Mouse (Mus musculus): Measurements from ENCODE around the gene Csta1. TPM values are rescaled to one million over a fixed set of nuclear protein-coding genes. Genes with fewer than 3 reads are reported as not detected.
"Not testable (repeated sequence)": the region's sequence is repeated elsewhere in the genome, so short reads cannot be mapped to it uniquely, and the experiment has no call there.

Gene Csta1
- polyA plus RNA-seq, 1 experiment from 2014 or later, result 0.19 TPM

GRCm38 (mm10) chr16:36102211-36102610, 28.8 kb downstream of the Csta1 start:
- Histone ChIP-seq H3K4me2 (ENCODE audit: low read depth, low read length) (no peak overlapping the region), H3K36me3 (ENCODE audit: control insufficient read depth, insufficient read depth, low read length) (no peaks in the 10 kb centered on the region), H3K27me3 (ENCODE audit: control insufficient read depth, insufficient read depth, low read length) (no peaks in the 10 kb centered on the region), H3K9me3 (ENCODE audit: control insufficient read depth, low read length) (no peaks in the 10 kb centered on the region), H3K4me1 (ENCODE audit: control insufficient read depth, insufficient read depth, low read length) (no peaks in the 10 kb centered on the region), H3K27ac (ENCODE audit: low read depth, low read length) (no peak overlapping the region), H3K4me3 (ENCODE audit: low read depth, low read length) (no peak overlapping the region), H3K9ac (replicated peaks; ENCODE audit: low read depth, low read length) (no peak overlapping the region)
- 90% methylated on average over 1 of the region's 1 CpGs for WGBS
- no peak for ATAC-seq (ENCODE audit: low read depth)

- H3K4me1 ChIP-seq (ENCODE audit: control insufficient read depth, insufficient read depth, low read length), result no peaks in the 10 kb centered on the region
- no peaks in the 10 kb centered on the region for H3K27me3 ChIP-seq (ENCODE audit: control insufficient read depth, insufficient read depth, low read length)
- 89% methylated on average over 1 of the region's 1 CpGs for WGBS
- no peak for ATAC-seq (ENCODE audit: low read depth)
- H3K4me2 ChIP-seq (ENCODE audit: low read depth, low read length), result no peak overlapping the region
- no peaks in the 10 kb centered on the region for H3K36me3 ChIP-seq (ENCODE audit: control insufficient read depth, insufficient read depth, low read length)
- H3K4me3 ChIP-seq (ENCODE audit: low read depth, low read length), result no peak overlapping the region
- no peak overlapping the region for H3K9ac ChIP-seq (replicated peaks; ENCODE audit: low read depth, low read length)
- H3K9me3 ChIP-seq (ENCODE audit: control insufficient read depth, low read length), result no peaks in the 10 kb centered on the region
- no peak overlapping the region for H3K27ac ChIP-seq (ENCODE audit: low read depth, low read length)
Measured at GRCm38 (mm10) chr16:36101526-36101925, 29.5 kb downstream of the Csta1 start.

- H3K9ac ChIP-seq (replicated peaks; ENCODE audit: low read depth, low read length); H3K36me3 ChIP-seq (ENCODE audit: control insufficient read depth, insufficient read depth, low read length); H3K27ac ChIP-seq (ENCODE audit: low read depth, low read length); H3K9me3 ChIP-seq (ENCODE audit: control insufficient read depth, low read length); ATAC-seq (ENCODE audit: low read depth); H3K4me1 ChIP-seq (ENCODE audit: control insufficient read depth, insufficient read depth, low read length); H3K27me3 ChIP-seq (ENCODE audit: control insufficient read depth, insufficient read depth, low read length); H3K4me3 ChIP-seq (ENCODE audit: low read depth, low read length); H3K4me2 ChIP-seq (ENCODE audit: low read depth, low read length): not testable (repeated sequence)
- WGBS, result 94% methylated on average over 12 of the region's 12 CpGs
Measured at GRCm38 (mm10) chr16:36097813-36098499, 33.1 kb downstream of the Csta1 start.

- no peak for ATAC-seq (ENCODE audit: low read depth)
- no peak overlapping the region for H3K4me2 ChIP-seq (ENCODE audit: low read depth, low read length)
- H3K4me1 ChIP-seq (ENCODE audit: control insufficient read depth, insufficient read depth, low read length), result no peaks in the 10 kb centered on the region
- H3K27me3 ChIP-seq (ENCODE audit: control insufficient read depth, insufficient read depth, low read length), result no peaks in the 10 kb centered on the region
- no peak overlapping the region for H3K4me3 ChIP-seq (ENCODE audit: low read depth, low read length)
- H3K9me3 ChIP-seq (ENCODE audit: control insufficient read depth, low read length), result no peaks in the 10 kb centered on the region
- H3K9ac ChIP-seq (replicated peaks; ENCODE audit: low read depth, low read length), result no peak overlapping the region
- 89% methylated on average over 3 of the region's 3 CpGs for WGBS
- no peak overlapping the region for H3K27ac ChIP-seq (ENCODE audit: low read depth, low read length)
- H3K36me3 ChIP-seq (ENCODE audit: control insufficient read depth, insufficient read depth, low read length), result peaks cover 7% of the 10 kb centered on the region; the same call in 1 of the 2 replicates
Measured at GRCm38 (mm10) chr16:36094079-36094478, 37.0 kb downstream of the Csta1 start.

GRCm38 (mm10) chr16:36090785-36091509, 40.1 kb downstream of the Csta1 start:
- 89% methylated on average over 11 of the region's 11 CpGs for WGBS
- Histone ChIP-seq H3K4me2 (ENCODE audit: low read depth, low read length) (no peak overlapping the region), H3K9ac (replicated peaks; ENCODE audit: low read depth, low read length) (no peak overlapping the region), H3K27me3 (ENCODE audit: control insufficient read depth, insufficient read depth, low read length) (no peaks in the 10 kb centered on the region), H3K27ac (ENCODE audit: low read depth, low read length) (no peak overlapping the region), H3K36me3 (ENCODE audit: control insufficient read depth, insufficient read depth, low read length) (peaks cover 7% of the 10 kb centered on the region; the same call in 1 of the 2 replicates), H3K4me3 (ENCODE audit: low read depth, low read length) (no peak overlapping the region), H3K4me1 (ENCODE audit: control insufficient read depth, insufficient read depth, low read length) (no peaks in the 10 kb centered on the region), H3K9me3 (ENCODE audit: control insufficient read depth, low read length) (no peaks in the 10 kb centered on the region)
- no peak for ATAC-seq (ENCODE audit: low read depth)

GRCm38 (mm10) chr16:36089850-36090616, 41.0 kb downstream of the Csta1 start:
- Histone ChIP-seq H3K4me2 (ENCODE audit: low read depth, low read length) (no peak overlapping the region), H3K36me3 (ENCODE audit: control insufficient read depth, insufficient read depth, low read length) (peaks cover 7% of the 10 kb centered on the region; the same call in 1 of the 2 replicates), H3K27me3 (ENCODE audit: control insufficient read depth, insufficient read depth, low read length) (no peaks in the 10 kb centered on the region), H3K9ac (replicated peaks; ENCODE audit: low read depth, low read length) (no peak overlapping the region), H3K4me1 (ENCODE audit: control insufficient read depth, insufficient read depth, low read length) (no peaks in the 10 kb centered on the region), H3K27ac (ENCODE audit: low read depth, low read length) (no peak overlapping the region), H3K4me3 (ENCODE audit: low read depth, low read length) (no peak overlapping the region), H3K9me3 (ENCODE audit: control insufficient read depth, low read length) (no peaks in the 10 kb centered on the region)
- no peak for ATAC-seq (ENCODE audit: low read depth)
- 79% methylated on average over 8 of the region's 8 CpGs for WGBS

- Histone ChIP-seq H3K9ac (replicated peaks; ENCODE audit: low read depth, low read length) (no peak overlapping the region), H3K4me3 (ENCODE audit: low read depth, low read length) (no peak overlapping the region), H3K36me3 (ENCODE audit: control insufficient read depth, insufficient read depth, low read length) (peaks cover 7% of the 10 kb centered on the region; the same call in 1 of the 2 replicates), H3K4me2 (ENCODE audit: low read depth, low read length) (no peak overlapping the region), H3K27ac (ENCODE audit: low read depth, low read length) (no peak overlapping the region), H3K27me3 (ENCODE audit: control insufficient read depth, insufficient read depth, low read length) (no peaks in the 10 kb centered on the region), H3K4me1 (ENCODE audit: control insufficient read depth, insufficient read depth, low read length) (no peaks in the 10 kb centered on the region), H3K9me3 (ENCODE audit: control insufficient read depth, low read length) (no peaks in the 10 kb centered on the region)
- WGBS, result 83% methylated on average over 7 of the region's 7 CpGs
- ATAC-seq (ENCODE audit: low read depth), result no peak
Measured at GRCm38 (mm10) chr16:36089065-36089464, 42.0 kb downstream of the Csta1 start.

- no peak overlapping the region for H3K4me2 ChIP-seq (ENCODE audit: low read depth, low read length)
- H3K27ac ChIP-seq (ENCODE audit: low read depth, low read length), result no peak overlapping the region
- no peak overlapping the region for H3K9ac ChIP-seq (replicated peaks; ENCODE audit: low read depth, low read length)
- no peaks in the 10 kb centered on the region for H3K27me3 ChIP-seq (ENCODE audit: control insufficient read depth, insufficient read depth, low read length)
- ATAC-seq (ENCODE audit: low read depth), result no peak
- H3K4me3 ChIP-seq (ENCODE audit: low read depth, low read length), result no peak overlapping the region
- no peaks in the 10 kb centered on the region for H3K9me3 ChIP-seq (ENCODE audit: control insufficient read depth, low read length)
- peaks cover 7% of the 10 kb centered on the region; the same call in 1 of the 2 replicates for H3K36me3 ChIP-seq (ENCODE audit: control insufficient read depth, insufficient read depth, low read length)
- no peaks in the 10 kb centered on the region for H3K4me1 ChIP-seq (ENCODE audit: control insufficient read depth, insufficient read depth, low read length)
- 88% methylated on average over 4 of the region's 4 CpGs for WGBS
Measured at GRCm38 (mm10) chr16:36087846-36088245, 43.2 kb downstream of the Csta1 start.

GRCm38 (mm10) chr16:36079916-36080315, 51.1 kb downstream of the Csta1 start:
- no peak overlapping the region for H3K9ac ChIP-seq (replicated peaks; ENCODE audit: low read depth, low read length)
- H3K36me3 ChIP-seq (ENCODE audit: control insufficient read depth, insufficient read depth, low read length), result no peaks in the 10 kb centered on the region
- H3K9me3 ChIP-seq (ENCODE audit: control insufficient read depth, low read length), result no peaks in the 10 kb centered on the region
- H3K4me2 ChIP-seq (ENCODE audit: low read depth, low read length), result no peak overlapping the region
- no peak overlapping the region for H3K27ac ChIP-seq (ENCODE audit: low read depth, low read length)
- no peak for ATAC-seq (ENCODE audit: low read depth)
- H3K27me3 ChIP-seq (ENCODE audit: control insufficient read depth, insufficient read depth, low read length), result no peaks in the 10 kb centered on the region
- 100% methylated on average over 3 of the region's 3 CpGs for WGBS
- no peak overlapping the region for H3K4me3 ChIP-seq (ENCODE audit: low read depth, low read length)
- no peaks in the 10 kb centered on the region for H3K4me1 ChIP-seq (ENCODE audit: control insufficient read depth, insufficient read depth, low read length)
